Mouse (Mus musculus) embryonic fibroblast, embryonic 13.5 days (primary cell): ENCODE data around the gene L3mbtl3.

ENCODE experiments used
- CTCF ChIP-seq: IDR thresholded peaks from 2 replicates; pipeline ENCODE4 v1.5.1; 2011; ENCODE audit warnings: mild to moderate bottlenecking, control low read depth, low read length, moderate library complexity, borderline replicate concordance; ENCODE audit not compliant: insufficient read depth
- POLR2A ChIP-seq: IDR thresholded peaks from 2 replicates; pipeline ENCODE4 v1.6.1; 2011; ENCODE audit warnings: low read depth, mild to moderate bottlenecking, control low read depth, low read length, moderate library complexity

DNA sequence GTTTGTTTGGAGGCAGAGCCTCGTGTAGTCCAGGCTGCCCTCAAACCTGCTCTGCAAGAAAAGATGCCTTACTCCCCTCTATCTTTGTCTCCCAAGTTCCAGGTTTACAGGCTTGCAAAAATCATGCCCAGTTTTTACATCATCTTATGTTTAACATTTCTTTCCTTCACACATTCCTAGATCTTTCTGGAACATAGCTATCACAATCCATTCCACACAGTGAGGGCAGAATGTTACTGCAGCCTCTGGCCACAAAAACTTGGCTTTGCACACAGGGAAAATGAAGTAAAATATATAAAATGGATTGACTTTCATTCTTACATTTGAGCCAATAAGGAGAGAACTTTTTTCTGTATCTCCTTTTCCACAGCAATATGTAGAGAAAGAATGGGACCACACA, 136.7 kb downstream of the L3mbtl3 start:
- no peak for TF ChIP-seq CTCF
- TF ChIP-seq POLR2A: no peak
